Mouse (Mus musculus) liver (tissue): Measurements from ENCODE around the gene Capn7.

ENCODE experiments used
- DNase-seq: peaks from one replicate; pipeline ENCODE4 v3.0.0-alpha.2; 2020; ENCODE audit warnings: mixed read lengths

Capn7 gene

GRCm38 (mm10) chr14:31416835-31417549 lies 80.6 kb downstream of the Capn7 start:
- no peak for DNase-seq

- no peak for DNase-seq
Observed at GRCm38 (mm10) chr14:31419279-31419678, 82.8 kb downstream of the Capn7 start.

- no peak for DNase-seq
Observed at GRCm38 (mm10) chr14:31420135-31420534, 83.7 kb downstream of the Capn7 start.

GRCm38 (mm10) chr14:31420562-31420961 lies 84.1 kb downstream of the Capn7 start:
- DNase-seq: no peak

- DNase-seq: no peak
Observed at GRCm38 (mm10) chr14:31420985-31421384, 84.5 kb downstream of the Capn7 start.
